Mouse (Mus musculus): ENCODE results near the gene Ina.
"Not testable (repeated sequence)": the region's sequence is repeated elsewhere in the genome, so short reads cannot be mapped to it uniquely, and the experiment has no call there.

GRCm38 (mm10) chr19:47000357-47000756 is 14.1 kb upstream of the Ina start:
- not testable (repeated sequence) for TF ChIP-seq CTCF (IDR thresholded peaks at IDR 0.05; ENCODE audit: control insufficient read depth, insufficient read depth, low read length); POLR2A (IDR thresholded peaks at IDR 0.05; ENCODE audit: borderline replicate concordance, control insufficient read depth, low read depth, low read length)

Data from bone marrow, adult 2 months (tissue).